Mouse (Mus musculus) cortical plate, adult 2 months (tissue): ENCODE measurements at regions not wholly inside any gene's neighbourhood (a gene's known extent, or its start where the extent isn't known, plus 50 kb on each side); places are given as distances from the start of the nearest gene placed in this dataset.

ENCODE experiments used
- CTCF ChIP-seq: fragments of 200-500 bp; IDR thresholded peaks from 2 replicates; pipeline ENCODE4 v1.5.1; 2011; ENCODE audit warnings: mild to moderate bottlenecking, control low read depth, low read length; ENCODE audit not compliant: insufficient read depth; ENCODE audit errors: extremely low read depth
- POLR2A ChIP-seq: fragments of 200-500 bp; IDR thresholded peaks from 2 replicates; pipeline ENCODE4 v1.6.1; 2011; ENCODE audit warnings: mild to moderate bottlenecking, low read length, control low read depth; ENCODE audit not compliant: insufficient read depth; ENCODE audit errors: extremely low read depth

GRCm38 (mm10) chr4:142447529-142447928 is 208.3 kb upstream of the Kazn start:
- TF ChIP-seq CTCF (no peak), POLR2A (no peak)
